Mouse (Mus musculus) small intestine, adult 2 months (tissue): ENCODE measurements at regions not wholly inside any gene's neighbourhood (a gene's known extent, or its start where the extent isn't known, plus 50 kb on each side); places are given as distances from the start of the nearest gene placed in this dataset.

Source experiments
- CTCF ChIP-seq: fragments of 200-500 bp; IDR thresholded peaks from 2 replicates; pipeline ENCODE4 v1.5.1; 2012; ENCODE audit warnings: low read depth, mild to moderate bottlenecking, control low read depth, inconsistent platforms, low read length, moderate library complexity, mixed read lengths; ENCODE audit not compliant: insufficient replicate concordance, insufficient read length; ENCODE audit errors: extremely low read depth
- POLR2A ChIP-seq: fragments of 200-500 bp; IDR thresholded peaks from 2 replicates; pipeline ENCODE4 v1.6.1; 2012; ENCODE audit warnings: low read depth, mild to moderate bottlenecking, control low read depth, inconsistent platforms, low read length, moderate library complexity

GRCm38 (mm10) chr1:184647920-184648540 lies 84.4 kb downstream of the Hlx start:
- TF ChIP-seq POLR2A: no peak
- TF ChIP-seq CTCF: no peak
